Mouse (Mus musculus) erythroblast, embryonic 14.5 days (primary cell): ENCODE data around the gene Pi4ka.

Experiments
- GATA1 ChIP-seq: IDR thresholded peaks from 2 replicates; pipeline ENCODE4 v1.6.1; 2012; ENCODE audit warnings: low read length, inconsistent platforms, mixed read lengths
- TAL1 ChIP-seq: IDR thresholded peaks from 3 replicates; pipeline ENCODE4 v1.6.1; 2012; ENCODE audit warnings: low read length, inconsistent platforms, mixed read lengths

DNA sequence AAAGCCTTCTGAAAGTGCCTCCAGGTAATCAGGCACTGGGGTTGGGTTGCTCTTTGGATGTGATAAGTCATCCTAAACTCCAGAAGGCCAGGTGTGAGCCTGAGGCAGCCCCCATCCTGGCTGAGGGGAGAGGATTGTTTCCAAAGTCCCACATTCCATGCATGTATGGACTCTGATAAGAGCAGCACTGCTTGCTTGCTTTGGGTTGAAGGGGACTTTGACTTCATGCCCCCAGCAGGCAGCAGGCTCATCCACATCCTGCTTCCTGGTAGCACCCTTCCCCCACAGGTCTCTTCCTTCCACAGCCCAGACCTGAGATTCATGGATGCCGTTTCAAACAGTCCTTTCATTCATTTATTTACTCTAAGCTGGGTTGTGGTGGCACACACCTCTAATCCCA, 162.4 kb downstream of the Pi4ka start:
- TF ChIP-seq GATA1 = no peak
- TF ChIP-seq TAL1 = 0 out of 3 replicates have a peak, but pooled peaks have one; percentile 4
